ENCODE assay signal across 19 mouse cellular contexts in genomic region chr11:116687897-116688296, GRCm38 (mm10). TPM values are rescaled to one million over a fixed set of nuclear protein-coding genes. Genes with fewer than 3 reads are reported as not detected.
DNase-seq lines count a peak whose midpoint lies in the region; ATAC-seq and TF ChIP-seq lines count a peak whose summit lies in the region.
"Had no signal": no experiment of that assay in that cellular context is flagged by ENCODE, and none has a peak within 500 bp of the region (broad histone marks: within the 10 kb centered on the region; RNA-seq: fewer than 3 reads in every experiment).

No protein-coding gene starts in this region.

- H3K4me2 ChIP-seq in lung, postnatal 0 days (replicated peaks; ENCODE audit: low read depth, low read length), result no peak overlapping the region
- H3K4me2 ChIP-seq: hindbrain, embryonic 15.5 days had no signal

- no peaks in the 10 kb centered on the region for H3K36me3 ChIP-seq in thymus, adult 2 months (ENCODE audit: control insufficient read depth, insufficient read depth, low read length)
- H3K36me3 ChIP-seq in lung, postnatal 0 days (ENCODE audit: insufficient read depth, low read length), result no peaks in the 10 kb centered on the region; the same call in 1 of the 2 replicates
- H3K36me3 ChIP-seq: hindbrain, embryonic 15.5 days had no signal

- H3K4me3 ChIP-seq in thymus, adult 2 months (ENCODE audit: control insufficient read depth, insufficient read depth, low read length), result no peak overlapping the region
- no peak overlapping the region for H3K4me3 ChIP-seq in lung, postnatal 0 days (ENCODE audit: low read depth, low read length)
- H3K4me3 ChIP-seq: forebrain, embryonic 10.5 days; hindbrain, embryonic 15.5 days; megakaryocyte, embryonic 14.5 days had no signal

- no peaks in the 10 kb centered on the region for H3K27me3 ChIP-seq in thymus, adult 2 months (ENCODE audit: control insufficient read depth, insufficient read depth, low read length)
- no peaks in the 10 kb centered on the region for H3K27me3 ChIP-seq in lung, postnatal 0 days (replicated peaks; ENCODE audit: insufficient read depth, low read length)

- no peak for TF ChIP-seq CTCF in thymus, adult 2 months (IDR thresholded peaks at IDR 0.05; ENCODE audit: borderline replicate concordance, control insufficient read depth, extremely low read depth, insufficient read depth, low read length, poor library complexity)
- TF ChIP-seq CTCF in lung, postnatal 0 days (IDR thresholded peaks at IDR 0.05), result no peak

- H3K9me3 ChIP-seq in lung, postnatal 0 days (ENCODE audit: low read length), result no peaks in the 10 kb centered on the region
- H3K9me3 ChIP-seq: forebrain, embryonic 10.5 days; hindbrain, embryonic 15.5 days had no signal

- TF ChIP-seq EP300 in lung, postnatal 0 days (IDR thresholded peaks at IDR 0.05), result no peak

- peak; percentile 87 for ATAC-seq in activated CD4-positive, CD25-positive, alpha-beta regulatory T cell, adult 4 months
- ATAC-seq in lung, postnatal 0 days, result no peak
- ATAC-seq in cerebellum, adult (ENCODE audit: insufficient number of reproducible peaks, low FRiP score, low TSS enrichment), result no peak

- no peak for TF ChIP-seq POLR2A in thymus, adult 2 months (IDR thresholded peaks at IDR 0.05; ENCODE audit: control insufficient read depth, extremely low read depth, insufficient read depth, low read length, poor library complexity)

- H3K9ac ChIP-seq in lung, postnatal 0 days (replicated peaks; ENCODE audit: low read depth), result no peak overlapping the region
- H3K9ac ChIP-seq: hindbrain, embryonic 15.5 days had no signal

- H3K4me1 ChIP-seq in thymus, adult 2 months (replicated peaks; ENCODE audit: control insufficient read depth, insufficient read depth, low read length), result peaks cover 9% of the 10 kb centered on the region
- no peaks in the 10 kb centered on the region for H3K4me1 ChIP-seq in lung, postnatal 0 days (ENCODE audit: insufficient read depth, low read depth, low read length)
- H3K4me1 ChIP-seq: hindbrain, embryonic 15.5 days had no signal

- peak; percentile 82 for DNase-seq in CD4-positive helper T cell, adult 2 months (ENCODE audit: low read depth, low spot score)
- peak; percentile 60 for DNase-seq in CD4-positive, CD25-positive, alpha-beta regulatory T cell, adult 2 months (ENCODE audit: low read depth, low spot score)
- peak; percentile 21 for DNase-seq in thymus, adult 2 months
- DNase-seq in heart, adult 18-20 months, result no peak
- no peak for DNase-seq in lung, postnatal 0 days (ENCODE audit: low spot score)
- DNase-seq: adrenal gland, postnatal 10 days; cerebellum, postnatal 14 days; gastrocnemius, postnatal 14 days; kidney, adult 11 months; layer of hippocampus, postnatal 36 days; liver; lung, postnatal 14 days; midbrain, embryonic 14.5 days had no signal

- peak overlapping the region; percentile 31; the same call in 1 of the 2 replicates for H3K27ac ChIP-seq in thymus, adult 2 months (ENCODE audit: control insufficient read depth, insufficient read depth, low read length)
- H3K27ac ChIP-seq in lung, postnatal 0 days (ENCODE audit: low read length), result no peak overlapping the region
- H3K27ac ChIP-seq: forebrain, embryonic 10.5 days; hindbrain, embryonic 15.5 days; kidney, postnatal 0 days had no signal

- WGBS in thymus, adult 2 months, result 33% methylated on average over 8 of the region's 8 CpGs
- WGBS in lung, postnatal 0 days, result 68% methylated on average over 8 of the region's 8 CpGs

RNA-seq across cellular contexts. Expression of gene Cygb, which starts 33.8 kb away (rescaled TPM):
- not detected for polyA plus RNA-seq in activated CD4-positive, CD25-positive, alpha-beta regulatory T cell, adult 4 months (2017; shearing (Covaris generic))
- polyA plus RNA-seq in thymus, adult 2 months (2012; rRNA removed), result 9.4 and 14.0 TPM in 2 replicates
- 10 to 100 TPM; 31.5 to 38.5 TPM for total RNA-seq in heart, adult 18-20 months (2021)
- polyA plus RNA-seq in lung, postnatal 0 days (2015; fragmentation: Nextera tagmentation; extraction: Ambion mirVana), result 27.3 and 32.0 TPM in 2 replicates

RNA-seq across cellular contexts. Expression of gene Prcd, which starts 34.6 kb away (rescaled TPM):
- polyA plus RNA-seq in activated CD4-positive, CD25-positive, alpha-beta regulatory T cell, adult 4 months (2017; shearing (Covaris generic)), result not detected
- 0.36 and 0.97 TPM in 2 replicates for polyA plus RNA-seq in thymus, adult 2 months (2012; rRNA removed)
- total RNA-seq in heart, adult 18-20 months (2021), result 1 to 10 TPM in 1 of 2 experiments, under 1 TPM in 1; 0.62 to 1.6 TPM
- 10.9 and 16.4 TPM in 2 replicates for polyA plus RNA-seq in lung, postnatal 0 days (2015; fragmentation: Nextera tagmentation; extraction: Ambion mirVana)

Comparison
In these comparisons a context has a peak if more than half of its experiments do, and no peak if none do; other contexts are left out.
1. DNase-seq: peak in CD4-positive helper T cell, adult 2 months (single experiment), CD4-positive, CD25-positive, alpha-beta regulatory T cell, adult 2 months (single experiment) and thymus, adult 2 months (single experiment); none in heart, adult 18-20 months (0 of 2) and lung, postnatal 0 days (single experiment).